Mouse (Mus musculus): ENCODE results near the gene Zfand6.

DNA sequence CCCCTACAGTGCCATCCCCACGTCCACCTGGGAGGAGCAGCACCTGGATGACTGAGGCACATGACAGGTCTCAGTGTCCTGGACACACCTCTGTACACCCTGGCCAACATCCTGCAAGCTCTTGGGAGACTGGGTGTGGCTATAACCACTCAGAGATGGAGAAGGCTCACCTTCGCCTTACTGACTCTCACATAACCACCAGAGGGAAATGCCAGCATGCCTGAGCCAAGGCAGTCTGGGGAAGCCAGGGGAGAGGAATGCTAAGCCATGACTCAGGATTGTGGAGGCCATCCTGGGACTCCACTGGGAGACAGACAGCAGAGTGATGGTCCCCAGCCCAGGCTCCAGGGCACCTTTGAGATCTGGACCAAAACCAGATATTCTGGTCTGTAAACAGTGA, 112.7 kb downstream of the Zfand6 start:
- TF ChIP-seq POLR2A (IDR thresholded peaks at IDR 0.05; ENCODE audit: insufficient read depth, low read depth, low read length) (no peak), CTCF (IDR thresholded peaks at IDR 0.05; ENCODE audit: insufficient read depth, low read depth, low read length) (no peak)
